Mouse (Mus musculus) layer of hippocampus, postnatal 36 days (tissue): ENCODE measurements around the gene Ercc6l2. TPM values are rescaled to one million over a fixed set of nuclear protein-coding genes. Genes with fewer than 3 reads are reported as not detected.
"Not testable (repeated sequence)": the region's sequence is repeated elsewhere in the genome, so short reads cannot be mapped to it uniquely, and the experiment has no call there.

Experiments used
- DNase-seq, 2 experiments: peaks; one replicate each; pipeline ENCODE4 v3.0.0; 2022
- total RNA-seq, 2 experiments: library from RNA; stranded (reverse); gene quantifications; 2 replicates each; pipeline ENCODE4 v1.2.3; 2021

Ercc6l2 gene
- total RNA-seq, 2 experiments from 2014 or later, result 17.4 to 19.4 TPM

GRCm38 (mm10) chr13:63885532-63885949, 70.5 kb downstream of the Ercc6l2 start:
- DNase-seq, result no peak

- no peak for DNase-seq
Measured at GRCm38 (mm10) chr13:63886429-63887052, 71.5 kb downstream of the Ercc6l2 start.

- no peak for DNase-seq
Measured at GRCm38 (mm10) chr13:63900679-63901302, 85.8 kb downstream of the Ercc6l2 start.

- peak; percentile 69 to 71 for DNase-seq
Measured at GRCm38 (mm10) chr13:63901303-63901713, 86.3 kb downstream of the Ercc6l2 start.

- DNase-seq, result peak; percentile 13 to 32
Measured at GRCm38 (mm10) chr13:63901714-63902597, 86.9 kb downstream of the Ercc6l2 start.

GRCm38 (mm10) chr13:63906516-63906915, 91.5 kb downstream of the Ercc6l2 start:
- DNase-seq, result no peak

GRCm38 (mm10) chr13:63907437-63907836, 92.4 kb downstream of the Ercc6l2 start:
- no peak for DNase-seq

- no peak for DNase-seq
Measured at GRCm38 (mm10) chr13:63910141-63910804, 95.2 kb downstream of the Ercc6l2 start.

GRCm38 (mm10) chr13:63911617-63912016, 96.6 kb downstream of the Ercc6l2 start:
- DNase-seq, result no peak

- DNase-seq, result no peak
Measured at GRCm38 (mm10) chr13:63913136-63913535, 98.1 kb downstream of the Ercc6l2 start.

GRCm38 (mm10) chr13:63915176-63915575, 100.1 kb downstream of the Ercc6l2 start:
- no peak for DNase-seq

GRCm38 (mm10) chr13:63915684-63916083, 100.6 kb downstream of the Ercc6l2 start:
- DNase-seq, result no peak

GRCm38 (mm10) chr13:63916568-63916967, 101.5 kb downstream of the Ercc6l2 start:
- DNase-seq, result no peak

GRCm38 (mm10) chr13:63917198-63917767, 102.2 kb downstream of the Ercc6l2 start:
- DNase-seq, result peak; percentile 56 to 64

- DNase-seq, result peak; percentile 24 to 38
Measured at GRCm38 (mm10) chr13:63917776-63918621, 103.0 kb downstream of the Ercc6l2 start.

GRCm38 (mm10) chr13:63918733-63919422, 103.8 kb downstream of the Ercc6l2 start:
- peak; percentile 72 to 73 for DNase-seq

GRCm38 (mm10) chr13:63924036-63924435, 109.0 kb downstream of the Ercc6l2 start:
- DNase-seq, result not testable (repeated sequence)

- DNase-seq, result no peak
Measured at GRCm38 (mm10) chr13:63927326-63927725, 112.3 kb downstream of the Ercc6l2 start.

GRCm38 (mm10) chr13:63929351-63929750, 114.3 kb downstream of the Ercc6l2 start:
- peak; percentile 52 to 60 for DNase-seq

- no peak for DNase-seq
Measured at GRCm38 (mm10) chr13:63929917-63930515, 115.0 kb downstream of the Ercc6l2 start.
